Mouse (Mus musculus) neural tube, embryonic 15.5 days (tissue): Measurements from ENCODE around the gene Mfsd11. TPM values are rescaled to one million over a fixed set of nuclear protein-coding genes. Genes with fewer than 3 reads are reported as not detected.

Experiments used
- ATAC-seq: fragments of 200-750 bp; cut with Nextera tagmentation; 2 replicates; pipeline ENCODE4 v1.8.0; 2017; ENCODE audit warnings: mild to moderate bottlenecking, moderate TSS enrichment, moderate library complexity; ENCODE audit not compliant: low FRiP score
- H3K27ac ChIP-seq: fragments of 300-500 bp; sonication (generic); replicated peaks from 2 replicates; pipeline ENCODE4 v1.5.1; 2015; ENCODE audit warnings: mild to moderate bottlenecking, inconsistent platforms
- H3K27me3 ChIP-seq: fragments of 300-500 bp; sonication (generic); replicated peaks from 2 replicates; pipeline ENCODE4 v1.6.1; 2015; ENCODE audit warnings: inconsistent platforms
- H3K36me3 ChIP-seq: fragments of 300-500 bp; sonication (generic); 2 replicates; pipeline ENCODE4 v1.6.1; 2015; ENCODE audit warnings: inconsistent platforms
- H3K4me1 ChIP-seq: fragments of 300-500 bp; sonication (generic); 2 replicates; pipeline ENCODE4 v1.6.1; 2015; ENCODE audit warnings: inconsistent platforms
- H3K4me2 ChIP-seq: fragments of 300-500 bp; sonication (generic); 2 replicates; pipeline ENCODE4 v1.6.1; 2015; ENCODE audit warnings: inconsistent platforms, mild to moderate bottlenecking, moderate library complexity
- H3K4me3 ChIP-seq: fragments of 300-500 bp; sonication (generic); replicated peaks from 2 replicates; pipeline ENCODE4 v1.5.1; 2015; ENCODE audit warnings: mild to moderate bottlenecking, inconsistent platforms
- H3K9ac ChIP-seq: fragments of 300-500 bp; sonication (generic); replicated peaks from 2 replicates; pipeline ENCODE4 v1.6.1; 2015; ENCODE audit warnings: mild to moderate bottlenecking, inconsistent platforms
- H3K9me3 ChIP-seq: fragments of 300-500 bp; sonication (generic); replicated peaks from 2 replicates; pipeline ENCODE4 v1.6.1; 2016; ENCODE audit warnings: inconsistent platforms
- WGBS: fragments of 180-500 bp; shearing (Covaris S2); methylation state at CpG from one replicate; pipeline ENCODE4 v1.1.7; 2015; ENCODE audit warnings: mixed read lengths; 5-methylcytosine and 5-hydroxymethylcytosine counted together
- polyA plus RNA-seq: library from polyadenylated mRNA; unstranded; fragments of >200 nt; fragmentation: Nextera tagmentation; extraction: Ambion mirVana; gene quantifications from 2 replicates; pipeline ENCODE4 v1.2.1, GENCODE M21; 2015

Mfsd11 gene
- 43.5 and 51.6 TPM in 2 replicates for polyA plus RNA-seq

DNA sequence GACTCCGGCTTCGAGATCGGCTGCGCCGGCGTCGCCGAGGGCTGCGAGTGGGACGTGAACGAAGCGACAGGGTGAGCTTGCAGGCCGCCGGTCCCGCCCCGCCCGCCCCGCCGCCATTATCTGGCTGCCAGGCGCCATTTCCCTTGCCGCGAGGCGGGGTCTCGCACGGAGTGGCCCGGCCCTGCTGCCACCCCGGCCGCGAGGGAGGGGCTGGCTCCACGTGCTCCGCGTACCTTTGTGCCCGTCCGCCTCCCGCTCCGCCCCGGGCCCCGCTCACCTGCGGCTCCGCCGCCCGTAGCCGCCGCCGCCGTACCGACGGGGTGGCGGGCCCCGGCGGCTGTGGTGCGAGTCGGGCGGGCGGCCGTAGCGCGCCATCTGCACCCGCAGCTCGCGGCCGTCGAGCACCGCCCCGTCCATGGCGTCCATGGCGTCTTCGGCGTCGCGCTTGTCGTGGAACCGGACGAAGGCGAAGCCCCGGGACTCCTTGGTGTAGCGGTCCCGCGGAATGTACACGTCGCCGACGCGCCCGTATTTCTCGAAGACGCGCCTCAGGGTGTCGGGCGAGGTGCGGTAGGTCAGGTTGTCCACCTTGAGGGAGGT is at the start of gene Mfsd11:
TSS of gene Mfsd11 (plus strand) at position 150 of the 600 bp plus-strand sequence.
- peak within 1 kb of the TSS; percentile 76 for H3K9ac ChIP-seq
- peaks cover 45% of the 10 kb centered on the region for H3K4me1 ChIP-seq
- peak within 1 kb of the TSS; percentile 99 for H3K4me3 ChIP-seq
- no peaks in the 10 kb centered on the region for H3K27me3 ChIP-seq
- peak within 1 kb of the TSS; percentile 96 for H3K27ac ChIP-seq
- H3K9me3 ChIP-seq, result no peaks in the 10 kb centered on the region
- ATAC-seq, result peak; percentile 71
- H3K4me2 ChIP-seq, result peak within 1 kb of the TSS; percentile 81
- WGBS, result 0% methylated on average over 71 of the region's 91 CpGs
- H3K36me3 ChIP-seq, result peaks cover 25% of the 10 kb centered on the region

- no peak for ATAC-seq
- H3K4me1 ChIP-seq, result 0 out of 2 replicates have a peak, but pooled peaks cover 4% of the 10 kb centered on the region
- H3K27me3 ChIP-seq, result no peaks in the 10 kb centered on the region
- H3K4me3 ChIP-seq, result no peak overlapping the region
- no peaks in the 10 kb centered on the region for H3K36me3 ChIP-seq
- no peak overlapping the region for H3K27ac ChIP-seq
- H3K4me2 ChIP-seq, result no peak overlapping the region
- no peaks in the 10 kb centered on the region for H3K9me3 ChIP-seq
- WGBS, result 96% methylated on average over 5 of the region's 5 CpGs
- H3K9ac ChIP-seq, result no peak overlapping the region
Measured at GRCm38 (mm10) chr11:116802709-116803108, 49.5 kb upstream of the Mfsd11 start.

DNA sequence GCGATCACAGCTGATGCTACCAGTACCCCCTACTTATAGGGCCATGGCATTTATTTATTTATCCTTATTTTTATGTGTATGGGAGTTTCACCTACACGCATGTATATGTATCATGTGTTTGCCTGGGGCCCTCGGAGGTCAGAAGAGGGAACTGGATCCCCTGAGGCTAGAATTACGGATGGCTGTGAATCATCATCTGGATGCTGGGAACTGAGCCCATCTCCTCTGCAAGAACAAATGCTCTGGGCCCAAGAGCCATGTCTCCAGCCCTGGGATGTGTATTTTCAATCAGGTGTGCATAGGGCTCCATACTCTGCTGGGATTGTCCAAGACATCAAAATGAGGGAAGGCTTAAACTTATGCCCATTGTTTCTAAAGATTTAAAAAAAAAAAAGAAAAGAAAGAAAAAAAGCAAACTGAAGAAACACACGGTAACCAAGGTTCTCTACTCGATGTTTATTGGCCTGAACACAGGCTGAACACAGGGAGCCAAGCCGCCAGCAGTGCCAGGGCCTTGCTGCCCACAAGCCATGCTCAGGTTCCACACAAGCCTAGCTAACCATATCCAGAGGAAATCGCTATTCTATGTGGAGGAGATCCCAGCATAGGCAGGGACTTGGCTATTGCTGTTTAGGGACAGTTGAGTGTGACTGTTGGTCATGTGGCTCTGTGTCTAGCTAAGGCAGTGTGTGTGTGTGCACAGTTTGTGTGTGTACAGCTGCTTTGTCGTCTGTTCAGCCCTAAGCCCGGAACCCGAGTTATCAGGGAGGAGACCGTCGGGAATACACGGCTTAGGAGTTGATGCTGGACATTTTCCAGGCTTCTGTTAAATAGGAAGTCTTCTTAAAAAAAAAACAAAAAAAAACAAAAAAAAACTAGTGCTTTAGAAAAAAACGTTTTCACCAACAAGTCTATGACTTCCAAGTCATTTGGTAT is 45.8 kb upstream of the Mfsd11 start:
- Histone ChIP-seq H3K27ac (no peak overlapping the region), H3K4me1 (peaks cover 33% of the 10 kb centered on the region), H3K36me3 (no peaks in the 10 kb centered on the region), H3K9me3 (no peaks in the 10 kb centered on the region), H3K4me3 (no peak overlapping the region), H3K4me2 (no peak overlapping the region), H3K27me3 (no peaks in the 10 kb centered on the region), H3K9ac (no peak overlapping the region)
- no peak for ATAC-seq
- 69% methylated on average over 15 of the region's 15 CpGs for WGBS

GRCm38 (mm10) chr11:116807116-116807515 is 45.1 kb upstream of the Mfsd11 start:
- Histone ChIP-seq H3K9me3 (no peaks in the 10 kb centered on the region), H3K36me3 (no peaks in the 10 kb centered on the region), H3K27ac (no peak overlapping the region), H3K9ac (no peak overlapping the region), H3K4me1 (peaks cover 39% of the 10 kb centered on the region), H3K27me3 (no peaks in the 10 kb centered on the region), H3K4me2 (no peak overlapping the region), H3K4me3 (no peak overlapping the region)
- 58% methylated on average over 7 of the region's 7 CpGs for WGBS
- no peak for ATAC-seq

DNA sequence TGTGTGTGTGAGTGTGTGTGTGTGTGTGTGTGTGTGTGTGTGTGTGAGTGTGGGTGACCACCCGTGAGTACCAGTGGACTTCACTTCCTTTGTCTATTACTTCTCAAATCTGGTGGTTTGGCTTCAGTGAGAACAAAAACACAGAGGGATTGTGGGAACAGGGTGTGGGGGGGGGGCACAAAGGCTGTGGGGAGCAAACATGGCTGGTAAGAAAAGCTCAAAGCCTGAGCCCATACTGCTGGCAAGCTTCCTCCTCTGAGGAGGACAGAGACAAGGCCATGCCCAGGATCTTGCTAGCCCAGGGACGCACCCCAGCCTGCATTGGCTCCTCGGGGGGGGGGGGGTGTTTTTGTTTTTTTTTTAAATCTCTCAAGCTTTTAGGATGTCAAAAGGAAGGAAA is 44.7 kb upstream of the Mfsd11 start:
- ATAC-seq, result no peak
- WGBS, result 83% methylated on average over 3 of the region's 3 CpGs
- no peaks in the 10 kb centered on the region for H3K27me3 ChIP-seq
- H3K4me1 ChIP-seq, result peaks cover 43% of the 10 kb centered on the region
- H3K9ac ChIP-seq, result no peak overlapping the region
- no peaks in the 10 kb centered on the region for H3K9me3 ChIP-seq
- no peak overlapping the region for H3K4me3 ChIP-seq
- no peak overlapping the region for H3K4me2 ChIP-seq
- H3K27ac ChIP-seq, result peak overlapping the region; percentile 58; the same call in 1 of the 2 replicates
- no peaks in the 10 kb centered on the region for H3K36me3 ChIP-seq

DNA sequence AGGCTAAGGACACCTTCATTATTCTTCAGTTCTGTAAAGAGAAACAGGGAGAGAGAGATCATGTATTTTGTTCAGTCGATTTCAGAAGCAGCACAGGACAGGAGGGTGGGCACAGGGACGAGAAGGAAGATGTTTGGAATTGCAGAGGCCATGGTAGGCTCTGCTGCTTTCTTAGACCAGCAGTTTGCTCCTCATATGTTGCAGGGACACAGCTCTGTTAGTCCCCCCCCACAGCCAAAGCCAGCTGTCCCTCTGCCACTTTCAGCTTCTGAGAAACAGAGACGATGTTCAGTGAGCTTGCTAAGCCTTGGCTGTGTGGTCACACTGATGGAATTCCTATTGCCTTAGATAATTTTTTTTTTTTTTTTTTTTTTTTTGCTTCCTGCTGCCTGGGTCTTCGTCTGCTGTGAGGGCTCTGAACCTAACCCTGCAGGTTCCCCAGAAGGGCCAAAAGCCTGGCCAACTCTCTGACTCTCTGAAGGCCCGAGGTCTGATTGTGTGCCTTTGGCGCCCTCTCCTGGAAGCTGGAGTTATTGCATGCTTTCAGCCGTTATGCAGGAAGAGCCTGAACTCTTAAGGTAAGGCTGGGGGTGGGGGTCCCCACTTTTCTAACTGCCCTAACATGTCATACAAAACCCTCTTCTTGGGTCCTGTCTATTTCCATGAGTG is 44.2 kb upstream of the Mfsd11 start:
- Histone ChIP-seq H3K36me3 (no peaks in the 10 kb centered on the region), H3K27ac (peak overlapping the region; percentile 58)
- WGBS, result 32% methylated on average over 7 of the region's 7 CpGs

GRCm38 (mm10) chr11:116808811-116809395 is 43.3 kb upstream of the Mfsd11 start:
- peaks cover 57% of the 10 kb centered on the region for H3K4me1 ChIP-seq
- no peaks in the 10 kb centered on the region for H3K36me3 ChIP-seq
- H3K4me2 ChIP-seq, result no peak overlapping the region
- H3K4me3 ChIP-seq, result no peak overlapping the region
- no peak overlapping the region for H3K27ac ChIP-seq
- no peaks in the 10 kb centered on the region for H3K27me3 ChIP-seq
- no peaks in the 10 kb centered on the region for H3K9me3 ChIP-seq
- no peak for ATAC-seq
- WGBS, result 77% methylated on average over 11 of the region's 11 CpGs
- H3K9ac ChIP-seq, result no peak overlapping the region

More for the DNA sequence above, 44.2 kb upstream of the Mfsd11 start:
- no peak for ATAC-seq
- Histone ChIP-seq H3K27me3 (no peaks in the 10 kb centered on the region), H3K9me3 (no peaks in the 10 kb centered on the region), H3K4me1 (peaks cover 49% of the 10 kb centered on the region), H3K4me3 (no peak overlapping the region), H3K4me2 (no peak overlapping the region), H3K9ac (no peak overlapping the region)

DNA sequence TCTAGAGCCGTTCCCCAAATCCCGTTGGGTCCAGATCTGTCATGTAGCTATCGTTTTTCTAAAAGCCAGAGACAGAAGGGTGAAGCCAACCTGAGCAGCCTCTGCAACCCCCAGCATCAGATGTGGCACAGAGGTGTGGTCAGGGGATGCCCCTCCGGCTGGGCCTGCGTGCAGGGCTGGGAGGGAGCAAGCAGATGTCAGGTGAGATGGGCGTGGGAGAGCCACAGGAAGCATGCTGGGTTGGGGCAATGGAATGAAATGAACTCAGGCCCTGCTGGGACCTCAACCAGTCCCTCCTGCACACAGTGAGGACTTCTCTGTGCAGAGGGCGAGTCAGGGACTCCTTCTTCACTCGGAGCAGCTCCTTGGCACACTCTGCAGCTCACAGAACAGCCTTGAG is 42.7 kb upstream of the Mfsd11 start:
- Histone ChIP-seq H3K4me1 (peaks cover 63% of the 10 kb centered on the region), H3K9me3 (no peaks in the 10 kb centered on the region), H3K36me3 (no peaks in the 10 kb centered on the region), H3K27me3 (no peaks in the 10 kb centered on the region), H3K4me3 (no peak overlapping the region), H3K4me2 (no peak overlapping the region), H3K27ac (no peak overlapping the region), H3K9ac (no peak overlapping the region)
- ATAC-seq, result no peak
- 79% methylated on average over 8 of the region's 8 CpGs for WGBS

DNA sequence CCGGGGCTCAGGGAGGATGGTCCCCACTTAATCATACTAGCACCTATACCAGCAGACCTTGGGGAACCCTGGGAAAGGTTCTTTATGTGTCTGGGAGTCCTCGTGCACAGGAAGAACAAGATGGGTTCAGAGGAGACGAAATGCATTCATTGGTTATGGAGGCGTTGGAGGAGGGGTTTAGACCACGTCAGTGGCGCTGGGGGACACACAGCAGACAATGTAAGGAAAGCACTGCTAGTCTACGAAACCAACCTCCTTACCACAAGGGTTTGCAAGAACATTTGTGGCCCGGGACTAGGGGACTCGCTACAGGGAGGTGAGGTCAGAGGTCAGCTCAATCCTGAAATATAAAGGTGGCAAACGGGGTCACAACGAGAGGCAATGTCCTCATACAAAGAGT is 41.7 kb upstream of the Mfsd11 start:
- no peaks in the 10 kb centered on the region for H3K27me3 ChIP-seq
- no peak overlapping the region for H3K4me3 ChIP-seq
- H3K9ac ChIP-seq, result peak overlapping the region; percentile 48; the same call in 1 of the 2 replicates
- H3K27ac ChIP-seq, result peak overlapping the region; percentile 94
- no peaks in the 10 kb centered on the region for H3K36me3 ChIP-seq
- no peaks in the 10 kb centered on the region for H3K9me3 ChIP-seq
- ATAC-seq, result peak; percentile 42
- peaks cover 73% of the 10 kb centered on the region for H3K4me1 ChIP-seq
- H3K4me2 ChIP-seq, result peak overlapping the region; percentile 62
- WGBS, result 40% methylated on average over 11 of the region's 11 CpGs

GRCm38 (mm10) chr11:116810983-116811901 is 41.0 kb upstream of the Mfsd11 start:
- Histone ChIP-seq H3K4me3 (peak overlapping the region; percentile 32), H3K27me3 (no peaks in the 10 kb centered on the region), H3K9ac (peak overlapping the region; percentile 48), H3K4me2 (peak overlapping the region; percentile 62), H3K36me3 (no peaks in the 10 kb centered on the region), H3K9me3 (no peaks in the 10 kb centered on the region), H3K4me1 (peaks cover 72% of the 10 kb centered on the region), H3K27ac (peak overlapping the region; percentile 94)
- peak; percentile 94 for ATAC-seq
- WGBS, result 3% methylated on average over 31 of the region's 32 CpGs
